Mouse (Mus musculus) cerebellum, adult 8-10 months (tissue): ENCODE data around the gene 1700010I14Rik.

Source experiments
- DNase-seq: peaks from one replicate; pipeline ENCODE4 v3.0.0; 2022

Gene 1700010I14Rik

GRCm38 (mm10) chr17:8988119-8988807, at the start of gene 1700010I14Rik:
Gene 1700010I14Rik (plus strand): TSS chr17:8988333.
- DNase-seq, result peak; percentile 52

DNA sequence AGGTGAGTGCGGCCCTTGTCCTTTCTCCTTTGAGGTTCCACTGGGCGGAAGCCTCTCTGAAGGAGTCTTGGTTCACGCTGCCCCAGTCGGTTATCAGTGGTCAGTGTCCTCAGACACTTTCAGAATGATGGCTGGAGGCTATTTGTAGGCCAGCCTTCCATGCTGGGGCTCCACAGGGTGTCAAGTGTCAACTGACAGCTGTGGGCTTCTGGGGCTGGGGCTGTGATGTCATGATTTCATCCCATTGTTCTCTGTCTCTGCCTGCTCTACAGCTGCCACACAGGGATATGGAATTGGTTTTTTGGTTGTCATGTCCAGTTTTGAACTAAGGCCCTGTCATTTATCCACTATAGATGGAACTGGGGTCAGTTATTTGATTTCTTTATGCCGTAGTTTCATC, 36.5 kb upstream of the 1700010I14Rik start:
- no peak for DNase-seq

DNA sequence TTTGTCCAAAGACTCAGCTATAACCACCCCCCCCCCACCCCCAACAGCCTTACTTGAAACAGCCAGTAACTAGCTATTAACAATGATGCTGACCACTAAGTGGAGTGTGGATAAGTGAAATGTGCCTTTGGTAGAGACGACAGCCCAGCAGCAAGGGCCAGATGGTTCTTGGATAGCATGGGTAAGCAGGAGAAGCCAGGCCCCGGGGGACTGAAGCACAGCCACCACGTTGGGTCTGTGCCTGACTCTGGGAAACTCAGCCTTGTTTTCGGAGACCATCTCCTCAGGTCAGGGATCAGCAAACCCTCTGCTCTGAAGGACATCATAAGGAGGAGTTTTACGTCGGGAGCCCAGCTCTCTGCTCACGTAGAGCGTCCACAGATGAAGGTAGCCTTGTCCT, 35.2 kb upstream of the 1700010I14Rik start:
- no peak for DNase-seq

DNA sequence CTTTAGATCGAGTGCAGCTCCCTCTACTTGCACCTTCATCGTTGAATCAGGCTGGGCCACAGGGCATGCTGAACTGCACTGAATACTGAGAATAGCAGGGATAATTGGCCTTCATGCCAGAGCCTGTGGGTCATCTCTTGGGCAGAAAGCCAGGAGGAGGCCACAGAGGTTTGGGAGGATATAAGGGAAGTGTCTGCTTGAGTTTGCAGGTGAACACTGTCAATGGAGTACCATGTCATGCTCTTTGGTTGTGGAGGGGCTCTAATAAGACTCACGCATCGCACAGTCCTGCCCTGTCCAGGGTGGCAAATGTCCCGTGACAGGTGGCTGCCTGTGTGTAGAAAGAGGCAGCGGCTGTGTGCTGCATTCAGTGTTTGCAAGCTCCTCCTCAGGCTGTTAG, 30.0 kb upstream of the 1700010I14Rik start:
- DNase-seq, result peak; percentile 53

DNA sequence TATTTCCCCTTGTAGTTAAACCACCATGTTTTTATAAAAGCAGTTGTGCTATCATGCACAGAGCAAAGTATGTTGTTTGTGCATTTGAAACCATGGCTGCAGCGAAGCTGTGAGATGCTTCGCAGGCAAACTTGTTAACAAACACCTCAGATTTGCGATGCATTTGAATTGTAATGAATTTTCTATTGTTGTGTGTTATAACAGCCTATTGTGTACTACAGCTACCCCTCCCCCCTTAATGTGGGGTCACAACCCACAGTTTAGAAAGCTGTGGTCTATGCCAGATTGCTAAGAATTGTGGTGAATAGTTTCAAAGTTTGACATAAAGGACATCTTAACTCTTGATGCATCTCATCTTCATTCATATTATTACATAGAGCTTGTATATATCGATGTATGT, 27.7 kb upstream of the 1700010I14Rik start:
- no peak for DNase-seq

DNA sequence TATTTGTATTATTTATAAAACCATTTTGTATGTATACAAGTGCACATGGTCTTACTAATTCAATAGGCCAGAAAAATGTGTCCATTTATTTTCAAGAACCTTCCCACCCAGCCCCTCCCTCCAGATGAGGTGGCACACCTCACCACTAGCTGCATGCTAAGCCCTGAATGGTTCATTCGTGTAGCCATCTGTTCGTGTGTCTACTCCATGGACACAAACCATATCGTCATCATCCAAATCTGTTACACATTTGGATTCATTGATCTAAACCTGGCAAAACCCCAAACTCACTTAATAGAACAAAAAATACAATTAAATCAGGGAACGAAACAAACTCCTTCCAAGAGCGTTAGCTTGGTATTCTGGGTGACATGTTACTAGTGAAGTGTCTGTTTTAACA, 27.0 kb upstream of the 1700010I14Rik start:
- DNase-seq, result no peak

GRCm38 (mm10) chr17:8961644-8962043, 26.5 kb upstream of the 1700010I14Rik start:
- no peak for DNase-seq

- no peak for DNase-seq
Measured at GRCm38 (mm10) chr17:8965177-8965576, 23.0 kb upstream of the 1700010I14Rik start.

DNA sequence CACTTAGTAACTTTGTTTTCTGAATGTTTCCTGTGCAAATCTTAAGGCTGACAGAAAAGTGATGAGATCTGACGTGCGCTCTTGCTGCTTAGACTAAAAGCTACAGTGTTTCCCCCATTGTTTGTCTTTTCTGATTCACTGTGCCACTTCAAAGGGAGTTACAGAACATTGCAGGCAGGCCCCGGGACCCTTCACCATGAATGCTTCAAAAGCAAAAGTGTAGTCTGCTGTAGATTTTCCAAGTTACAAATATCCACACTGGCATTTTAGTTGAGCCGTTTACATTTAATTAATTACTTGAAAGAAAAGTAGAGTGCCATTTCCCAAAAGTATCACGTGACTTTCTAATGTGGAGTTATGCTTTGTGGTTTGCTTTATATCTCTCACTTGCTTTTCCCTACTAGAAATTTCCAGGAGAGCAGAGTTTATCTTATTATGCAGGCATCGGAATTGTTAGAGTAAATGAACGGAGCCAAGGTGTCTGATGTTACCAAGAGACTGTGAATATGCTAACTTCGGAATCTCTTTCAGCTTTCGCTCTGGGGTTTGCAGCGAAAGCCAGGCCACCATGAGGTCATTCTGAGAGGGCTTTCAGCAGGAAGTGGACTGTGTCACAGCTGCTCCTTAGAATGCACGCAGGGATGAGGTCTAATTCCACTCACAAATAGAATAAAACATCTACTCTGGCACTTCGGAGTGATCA, 15.8 kb upstream of the 1700010I14Rik start:
- DNase-seq, result no peak

DNA sequence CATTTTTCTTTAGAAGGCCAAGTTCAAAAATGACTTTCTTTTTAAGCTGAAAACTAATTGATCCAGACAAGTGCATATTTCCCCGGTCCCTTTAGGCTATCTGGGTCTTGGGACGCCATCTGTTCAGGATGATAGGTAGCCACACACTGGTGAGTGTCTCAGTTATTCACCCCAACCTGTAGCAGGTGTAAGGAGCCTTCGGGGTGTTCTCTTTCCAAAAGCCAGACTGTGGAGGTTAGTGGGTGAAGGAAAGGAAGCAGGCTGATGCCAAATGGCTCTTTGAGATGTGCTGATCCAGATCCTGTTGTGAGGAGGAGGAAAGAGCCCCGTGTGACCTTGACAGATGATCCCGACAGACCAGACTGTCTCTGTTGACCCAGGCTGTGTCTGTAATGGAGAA, 14.8 kb upstream of the 1700010I14Rik start:
- no peak for DNase-seq

- DNase-seq, result peak; percentile 51
Measured at GRCm38 (mm10) chr17:8974423-8974822, 13.7 kb upstream of the 1700010I14Rik start.

DNA sequence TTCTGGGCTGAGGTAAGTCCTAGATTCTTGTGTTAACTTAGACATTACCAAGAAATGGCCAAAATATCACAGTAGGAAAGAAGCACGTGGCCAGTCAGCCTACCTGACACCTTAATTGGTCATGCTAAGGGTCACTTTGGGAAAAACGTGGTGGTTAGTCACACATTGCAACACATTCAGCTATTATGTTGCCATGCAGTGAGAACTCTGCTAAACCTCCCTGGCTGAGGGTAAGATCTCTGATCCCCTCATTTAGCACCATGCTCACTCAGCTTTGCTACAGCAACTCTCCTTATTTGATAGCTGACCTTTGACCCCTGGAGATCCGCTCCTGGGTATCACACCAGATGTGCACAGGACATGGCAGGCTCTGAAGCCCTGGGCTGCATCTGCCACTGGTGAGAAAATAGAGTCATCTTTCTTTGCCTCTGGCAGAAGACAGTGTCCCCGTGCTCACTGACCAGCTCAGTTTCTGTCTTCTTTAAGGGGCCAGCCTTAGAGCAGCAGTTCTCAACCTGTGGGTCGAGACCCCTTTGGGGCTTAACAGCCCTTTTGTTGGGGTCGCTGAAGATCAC, 13.2 kb upstream of the 1700010I14Rik start:
- DNase-seq, result no peak

GRCm38 (mm10) chr17:8976745-8977144, 11.4 kb upstream of the 1700010I14Rik start:
- DNase-seq, result no peak

DNA sequence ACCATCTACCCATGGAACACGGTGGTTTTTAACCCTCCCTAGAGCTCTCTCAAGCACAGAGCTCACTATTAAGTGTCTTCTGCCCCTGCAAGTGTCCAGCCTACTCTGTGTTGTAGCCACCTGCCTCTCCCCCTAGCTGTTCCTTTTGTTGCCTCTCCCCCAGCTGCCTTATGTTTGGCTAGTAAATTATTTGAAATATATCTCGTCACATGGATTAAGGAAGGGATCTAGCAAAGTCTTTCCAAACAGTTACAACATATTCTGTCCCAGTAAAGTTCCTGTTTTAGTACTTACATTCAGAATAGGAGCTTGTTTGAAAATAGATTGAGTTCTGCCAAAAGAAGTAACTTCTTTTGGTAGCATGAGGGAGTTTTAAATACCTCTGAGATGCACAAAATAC, 10.9 kb upstream of the 1700010I14Rik start:
- no peak for DNase-seq

GRCm38 (mm10) chr17:8983576-8983975, 4.6 kb upstream of the 1700010I14Rik start:
- no peak for DNase-seq

DNA sequence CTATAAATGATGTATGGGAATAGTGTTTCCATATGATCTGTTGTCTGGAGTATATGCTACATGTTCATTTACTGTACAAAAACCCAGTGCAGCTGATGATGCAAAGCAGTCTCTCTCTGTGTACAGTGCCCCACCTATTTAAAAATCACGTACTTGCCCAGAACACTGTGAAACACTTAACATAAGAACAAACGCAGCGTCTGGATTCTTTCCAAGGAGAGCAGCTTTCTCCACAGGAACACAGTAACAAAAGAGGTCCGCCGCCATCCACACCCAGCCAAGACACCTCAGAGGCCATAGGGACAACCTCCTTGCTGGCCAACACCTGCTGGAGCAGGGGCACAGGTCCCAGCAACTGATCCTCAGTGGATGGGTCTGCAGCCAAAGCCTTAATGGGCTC, 2.4 kb upstream of the 1700010I14Rik start:
- DNase-seq, result peak; percentile 50

GRCm38 (mm10) chr17:8986551-8986950, 1.6 kb upstream of the 1700010I14Rik start:
- DNase-seq, result no peak

- DNase-seq, result no peak
Measured at GRCm38 (mm10) chr17:8987369-8987768, 764 bp upstream of the 1700010I14Rik start.

GRCm38 (mm10) chr17:8991160-8991559, 3.0 kb downstream of the 1700010I14Rik start:
- DNase-seq, result no peak

DNA sequence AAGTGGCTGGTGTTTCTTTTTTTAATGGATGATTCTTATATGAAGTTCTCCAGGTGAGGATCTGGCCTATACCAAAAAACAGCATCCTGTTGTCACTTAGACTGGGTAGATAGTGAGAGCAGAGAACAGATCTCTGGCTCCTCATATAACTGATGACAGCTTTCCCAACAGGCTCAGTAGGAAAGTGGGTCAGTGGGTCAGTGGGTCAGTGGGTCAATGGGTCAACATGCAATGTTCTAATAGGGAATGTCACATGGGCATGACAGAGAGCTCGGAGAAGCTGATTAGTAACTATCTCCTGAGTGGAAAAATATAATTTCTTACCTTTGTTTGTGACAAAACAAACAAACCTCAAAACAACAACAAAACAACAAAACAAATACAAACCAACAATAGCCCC, 7.2 kb downstream of the 1700010I14Rik start:
- DNase-seq, result no peak

DNA sequence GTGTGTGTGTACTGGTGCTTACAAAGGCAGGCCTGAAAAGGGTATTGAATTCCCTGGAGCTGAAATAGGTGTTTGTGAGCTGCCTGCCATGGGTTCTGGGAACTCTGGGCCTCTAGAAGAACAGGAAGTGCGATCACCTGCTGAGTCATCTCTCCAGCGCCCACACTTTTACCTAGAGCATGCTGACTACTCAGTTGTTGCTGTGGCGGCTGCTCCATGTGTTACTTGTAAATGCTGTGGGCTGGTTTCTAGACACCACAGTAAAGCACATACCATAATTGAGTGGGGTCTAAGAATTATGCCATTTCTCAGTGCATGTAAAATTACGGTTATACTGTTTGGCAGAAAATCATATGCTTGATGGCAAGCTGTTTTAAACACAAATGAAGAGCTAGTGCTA, 14.3 kb downstream of the 1700010I14Rik start:
- no peak for DNase-seq

DNA sequence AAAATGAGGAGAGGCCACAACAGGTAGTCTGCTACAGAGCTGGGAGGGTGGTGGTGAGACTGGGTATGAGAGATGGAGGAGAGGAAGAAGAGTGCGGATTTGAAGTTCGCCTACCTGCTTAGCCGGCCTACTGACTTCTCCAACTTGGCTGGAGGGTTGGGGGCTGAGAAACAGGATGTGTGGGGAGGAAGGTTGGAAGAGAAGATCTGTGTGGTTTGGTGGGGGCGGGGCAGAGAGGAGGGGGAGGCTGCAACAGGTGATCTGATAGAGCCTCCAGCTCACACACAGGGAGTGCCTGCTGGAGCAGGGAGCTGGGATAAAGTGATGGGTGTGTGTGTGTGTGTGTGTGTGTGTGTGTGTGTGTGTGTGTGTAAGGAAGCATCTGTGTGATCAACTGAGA, 16.4 kb downstream of the 1700010I14Rik start:
- no peak for DNase-seq

- peak; percentile 59 for DNase-seq
Measured at GRCm38 (mm10) chr17:9023198-9023942, 35.2 kb downstream of the 1700010I14Rik start.

DNA sequence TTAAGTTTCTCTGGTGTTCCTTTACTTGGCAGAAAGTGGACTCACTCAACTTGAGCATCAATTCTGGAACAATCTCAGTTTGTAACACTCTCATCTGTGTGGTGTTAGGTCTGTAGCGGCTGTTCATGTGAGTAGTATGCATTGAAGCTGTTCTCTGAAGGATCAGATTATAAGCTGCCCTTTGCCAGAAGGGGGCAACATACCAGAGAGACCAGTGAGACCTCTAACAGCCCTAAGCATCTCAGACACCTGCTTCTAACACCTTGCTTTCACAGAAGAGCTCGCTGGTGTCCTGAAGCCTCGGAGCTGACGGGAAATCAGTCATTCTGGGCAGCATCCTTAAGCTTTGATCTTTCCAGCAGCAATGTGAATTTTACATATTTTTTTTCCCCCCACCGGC, 42.0 kb downstream of the 1700010I14Rik start:
- no peak for DNase-seq
